Mouse (Mus musculus) CH12.LX (cell line): ENCODE measurements around the gene Fli1. TPM values are rescaled to one million over a fixed set of nuclear protein-coding genes. Genes with fewer than 3 reads are reported as not detected.

Experiments used
- DNase-seq: peaks from one replicate; pipeline ENCODE4 v3.0.0-alpha.2; 2013; ENCODE audit errors: extremely low read depth
- H3K27ac ChIP-seq: 2 replicates; pipeline ENCODE4 v1.5.1; 2012; ENCODE audit warnings: low read depth, mild to moderate bottlenecking, control low read depth, moderate library complexity; ENCODE audit not compliant: insufficient read depth
- H3K27me3 ChIP-seq: replicated peaks from 2 replicates; pipeline ENCODE3; 2012; ENCODE audit warnings: inconsistent platforms
- H3K36me3 ChIP-seq, 2 experiments: replicated peaks in 1 of 2; 2 replicates each; pipeline versions ENCODE3 to v1.6.1; 2012; ENCODE audit warnings: inconsistent platforms in 1 of 2, low read length in 1 of 2, mild to moderate bottlenecking in 1 of 2, mixed read lengths in 1 of 2, moderate library complexity in 1 of 2; ENCODE audit not compliant: control insufficient read depth in 1 of 2, insufficient read depth in 1 of 2
- H3K4me1 ChIP-seq, 2 experiments: 2 replicates each; pipeline ENCODE4 v1.6.1; 2012; ENCODE audit warnings: inconsistent platforms in 1 of 2, moderate library complexity in 1 of 2; ENCODE audit not compliant: insufficient read depth in 2 of 2, control insufficient read depth in 1 of 2
- H3K4me2 ChIP-seq: 2 replicates; pipeline ENCODE4 v1.6.1; 2012; ENCODE audit warnings: low read depth, mild to moderate bottlenecking, control low read depth; ENCODE audit not compliant: poor library complexity, insufficient read depth, severe bottlenecking
- H3K4me3 ChIP-seq, 3 experiments: fragments of 150-350 bp in 1 of 3; sonication (generic) in 1 of 3; replicated peaks in 1 of 3; 2 replicates each; pipeline versions ENCODE3 to v1.5.1; 2011 to 2012; ENCODE audit warnings: low read depth in 2 of 3, low read length in 2 of 3, mild to moderate bottlenecking in 2 of 3, moderate library complexity in 2 of 3, control low read depth in 1 of 3, improper control_type of control experiment in 1 of 3, inconsistent platforms in 1 of 3, mixed read lengths in 1 of 3; ENCODE audit not compliant: poor library complexity in 1 of 3
- H3K79me2 ChIP-seq: replicated peaks from 2 replicates; pipeline ENCODE4 v1.6.1; 2012; ENCODE audit warnings: mild to moderate bottlenecking, moderate library complexity; ENCODE audit not compliant: control insufficient read depth, poor library complexity, insufficient read depth, severe bottlenecking; ENCODE audit errors: extremely low read depth
- H3K9ac ChIP-seq: 2 replicates; pipeline ENCODE4 v1.6.1; 2012; ENCODE audit warnings: low read depth, mild to moderate bottlenecking, control low read depth, moderate library complexity; ENCODE audit not compliant: insufficient read depth
- H3K9me3 ChIP-seq: replicated peaks from 2 replicates; pipeline ENCODE3; 2012; ENCODE audit warnings: low read length, inconsistent platforms, mixed read lengths
- BHLHE40 ChIP-seq: IDR thresholded peaks from 2 replicates; pipeline ENCODE4 v1.6.1; 2011; ENCODE audit warnings: mild to moderate bottlenecking, low read depth, low read length, improper control_type of control experiment
- CHD1 ChIP-seq: IDR thresholded peaks from 2 replicates; pipeline ENCODE4 v1.6.1; 2012; ENCODE audit warnings: low read depth, low read length, improper control_type of control experiment, inconsistent platforms
- CHD2 ChIP-seq: IDR thresholded peaks from 2 replicates; pipeline ENCODE4 v1.6.1; 2011; ENCODE audit warnings: low read length, improper control_type of control experiment
- CTCF ChIP-seq, 2 experiments: IDR thresholded peaks in 1 of 2; conservative IDR thresholded peaks in 1 of 2; 2 replicates each; pipeline ENCODE4 v1.5.1; 2011 to 2012; ENCODE audit warnings: low read depth in 2 of 2, low read length in 2 of 2, improper control_type of control experiment in 1 of 2, inconsistent platforms in 1 of 2, mild to moderate bottlenecking in 1 of 2, moderate library complexity in 1 of 2
- E2F4 ChIP-seq: IDR thresholded peaks from 2 replicates; pipeline ENCODE4 v1.6.1; 2011; ENCODE audit warnings: low read depth, low read length, improper control_type of control experiment; ENCODE audit not compliant: insufficient replicate concordance
- EP300 ChIP-seq: IDR thresholded peaks from 2 replicates; pipeline ENCODE4 v1.6.1; 2011; ENCODE audit warnings: low read length, improper control_type of control experiment
- ETS1 ChIP-seq: conservative IDR thresholded peaks from 2 replicates; pipeline ENCODE4 v1.6.1; 2012; ENCODE audit warnings: low read depth, mild to moderate bottlenecking, inconsistent platforms, low read length, improper control_type of control experiment, moderate library complexity
- GABPA ChIP-seq: IDR thresholded peaks from 2 replicates; pipeline ENCODE4 v1.6.1; 2012; ENCODE audit warnings: low read depth, low read length, improper control_type of control experiment, inconsistent platforms; ENCODE audit not compliant: insufficient replicate concordance
- IRF4 ChIP-seq: IDR thresholded peaks from 2 replicates; pipeline ENCODE4 v1.6.1; 2014; ENCODE audit warnings: low read depth, mild to moderate bottlenecking, inconsistent platforms, low read length, improper control_type of control experiment
- KAT2A ChIP-seq: IDR thresholded peaks from 2 replicates; pipeline ENCODE4 v1.6.1; 2012; ENCODE audit warnings: low read length, improper control_type of control experiment, inconsistent platforms; ENCODE audit not compliant: insufficient replicate concordance
- MAFK ChIP-seq: IDR thresholded peaks from 2 replicates; pipeline ENCODE4 v1.6.1; 2011; ENCODE audit warnings: low read length, improper control_type of control experiment; ENCODE audit not compliant: insufficient replicate concordance
- MAX ChIP-seq: IDR thresholded peaks from 2 replicates; pipeline ENCODE4 v1.6.1; 2011; ENCODE audit warnings: low read length, improper control_type of control experiment
- MAZ ChIP-seq: IDR thresholded peaks from 2 replicates; pipeline ENCODE4 v1.6.1; 2012; ENCODE audit warnings: low read depth, mild to moderate bottlenecking, inconsistent platforms, low read length, improper control_type of control experiment, moderate library complexity
- MEF2A ChIP-seq: IDR thresholded peaks from 2 replicates; pipeline ENCODE4 v1.6.1; 2014; ENCODE audit warnings: low read depth, mild to moderate bottlenecking, inconsistent platforms, low read length, improper control_type of control experiment, borderline replicate concordance
- MXI1 ChIP-seq: IDR thresholded peaks from 2 replicates; pipeline ENCODE4 v1.6.1; 2011; ENCODE audit warnings: mild to moderate bottlenecking, low read depth, low read length, improper control_type of control experiment
- MYC ChIP-seq: IDR thresholded peaks from 2 replicates; pipeline ENCODE4 v1.6.1; 2011; ENCODE audit warnings: low read depth, mild to moderate bottlenecking, improper control_type of control experiment, low read length
- NRF1 ChIP-seq: IDR thresholded peaks from 2 replicates; pipeline ENCODE4 v1.6.1; 2014; ENCODE audit warnings: low read depth, mild to moderate bottlenecking, inconsistent platforms, low read length, improper control_type of control experiment, moderate library complexity
- PAX5 ChIP-seq: IDR thresholded peaks from 2 replicates; pipeline ENCODE4 v1.6.1; 2012; ENCODE audit warnings: low read length, inconsistent platforms, mixed read lengths
- POLR2A ChIP-seq: IDR thresholded peaks from 2 replicates; pipeline ENCODE4 v1.6.1; 2011; ENCODE audit warnings: low read depth, mild to moderate bottlenecking, improper control_type of control experiment, low read length
- POLR2AphosphoS2 ChIP-seq: IDR thresholded peaks from 2 replicates; pipeline ENCODE4 v1.6.1; 2011; ENCODE audit warnings: low read depth, low read length, improper control_type of control experiment
- RAD21 ChIP-seq: IDR thresholded peaks from 2 replicates; pipeline ENCODE4 v1.6.1; 2011; ENCODE audit warnings: low read depth, mild to moderate bottlenecking, low read length, improper control_type of control experiment, moderate library complexity
- SMC3 ChIP-seq: IDR thresholded peaks from 2 replicates; pipeline ENCODE4 v1.6.1; 2011; ENCODE audit warnings: low read depth, low read length, improper control_type of control experiment
- TBP ChIP-seq: conservative IDR thresholded peaks from 2 replicates; pipeline ENCODE4 v1.6.1; 2011; ENCODE audit warnings: low read depth, low read length, improper control_type of control experiment
- TCF12 ChIP-seq: IDR thresholded peaks from 2 replicates; pipeline ENCODE4 v1.6.1; 2014; ENCODE audit warnings: low read depth, mild to moderate bottlenecking, inconsistent platforms, low read length, improper control_type of control experiment
- UBTF ChIP-seq: IDR thresholded peaks from 2 replicates; pipeline ENCODE4 v1.6.1; 2012; ENCODE audit warnings: low read depth, mild to moderate bottlenecking, inconsistent platforms, low read length, improper control_type of control experiment, moderate library complexity
- USF1 ChIP-seq: IDR thresholded peaks from 2 replicates; pipeline ENCODE4 v1.6.1; 2014; ENCODE audit warnings: low read depth, mild to moderate bottlenecking, inconsistent platforms, low read length, improper control_type of control experiment
- USF2 ChIP-seq: conservative IDR thresholded peaks from 2 replicates; pipeline ENCODE4 v1.6.1; 2011; ENCODE audit warnings: low read depth, low read length, improper control_type of control experiment
- ZC3H11A ChIP-seq: IDR thresholded peaks from 2 replicates; pipeline ENCODE4 v1.6.1; 2012; ENCODE audit warnings: low read depth, mild to moderate bottlenecking, inconsistent platforms, low read length, improper control_type of control experiment
- ZMIZ1 ChIP-seq: IDR thresholded peaks from 2 replicates; pipeline ENCODE4 v1.6.1; 2012; ENCODE audit warnings: low read depth, mild to moderate bottlenecking, inconsistent platforms, low read length, improper control_type of control experiment
- ZNF384 ChIP-seq: IDR thresholded peaks from 2 replicates; pipeline ENCODE4 v1.6.1; 2012; ENCODE audit warnings: low read depth, low read length, improper control_type of control experiment, inconsistent platforms
- dilution Hi-C: fragments of 300-500 bp; cut with MboI; formaldehyde crosslinking; loops from 2 replicates; pipeline ENCODE4 v1.14.3; 2020; ENCODE audit warnings: low sequenced_read_pairs; ENCODE audit not compliant: extremely low pct_unique_long_range_greater_than_20kb, extremely low pct_ligation_motif_present
- in situ Hi-C: fragments of 300-500 bp; cut with MboI; formaldehyde crosslinking; loops from 3 replicates; pipeline ENCODE4 v1.14.3; 2019; ENCODE audit warnings: low sequenced_read_pairs, low pct_ligation_motif_present, low pct_unique_long_range_greater_than_20kb, mixed read lengths
- polyA plus RNA-seq: library from polyadenylated mRNA; unstranded; fragments of >175 nt; gene quantifications from 2 replicates; pipeline ENCODE4 v1.2.1, GENCODE M21; 2012; ENCODE audit warnings: low read depth; ENCODE audit not compliant: insufficient read length
- total RNA-seq, 2 experiments: library from RNA; depleted of rRNA; stranded (reverse); fragments of 300-350 nt in 1 of 2; fragments of >200 nt in 1 of 2; gene quantifications; 2 replicates each; pipeline ENCODE4 v1.2.3; 2012 to 2014

The Fli1 gene
- total and polyA plus RNA-seq, 3 experiments = 20.3 to 29.3 (median 20.8) TPM

- Histone ChIP-seq H3K4me1 (peaks cover 0 to 12% of the 10 kb centered on the region in 2 experiments; a peak in 2 of 4 replicates), H3K9ac (no peak overlapping the region), H3K27me3 (no peaks in the 10 kb centered on the region), H3K79me2 (no peaks in the 10 kb centered on the region), H3K9me3 (no peaks in the 10 kb centered on the region), H3K36me3 (no peaks in the 10 kb centered on the region), H3K4me2 (no peak overlapping the region), H3K27ac (no peak overlapping the region), H3K4me3 (no peak overlapping the region)
- no peak for TF ChIP-seq TBP
- TF ChIP-seq UBTF = no peak
- TF ChIP-seq CTCF (conservative IDR thresholded peaks at IDR 0.05 in 1 of 2, IDR thresholded peaks at IDR 0.05 in 1 of 2; ENCODE audit: low read depth in 2 of 2, low read length in 2 of 2) = no peak
- TF ChIP-seq E2F4 = no peak
- no peak for TF ChIP-seq IRF4
- no peak for TF ChIP-seq MEF2A
- no peak for TF ChIP-seq MYC
- no peak for TF ChIP-seq CHD2
- no peak for TF ChIP-seq MXI1
- no peak for TF ChIP-seq PAX5
- DNase-seq = no peak
- in situ Hi-C loops = loop anchor here (5.0 to 25.0 kb wide), 3 partner anchors 179 to 829 kb away; no protein-coding TSS in a partner anchor
- dilution Hi-C loops = no loop called here
Measured at GRCm38 (mm10) chr9:32408730-32409059, 134.0 kb downstream of the Fli1 start.

GRCm38 (mm10) chr9:32405191-32405925, 137.3 kb downstream of the Fli1 start:
- H3K4me1 ChIP-seq = peaks cover 0 to 22% of the 10 kb centered on the region in 2 experiments; a peak in 3 of 4 replicates
- in situ Hi-C loops = loop anchor here (5.0 to 25.0 kb wide), 3 partner anchors 182 to 832 kb away; no protein-coding TSS in a partner anchor

More at GRCm38 (mm10) chr9:32405191-32405925, 137.3 kb downstream of the Fli1 start:
- TF ChIP-seq TBP (no peak), USF2 (no peak), KAT2A (no peak), MAFK (no peak), TCF12 (no peak), NRF1 (no peak), ETS1 (no peak), RAD21 (peak; percentile 92), MYC (no peak), BHLHE40 (no peak), PAX5 (no peak), IRF4 (no peak), E2F4 (no peak), MEF2A (no peak), POLR2AphosphoS2 (no peak), MAX (no peak), POLR2A (no peak), GABPA (no peak), USF1 (no peak), UBTF (no peak), ZMIZ1 (no peak), SMC3 (peak; percentile 90), MAZ (no peak), CTCF (conservative IDR thresholded peaks at IDR 0.05 in 1 of 2, IDR thresholded peaks at IDR 0.05 in 1 of 2; ENCODE audit: low read depth in 2 of 2, low read length in 2 of 2) (peak; percentile 65 to 92), ZC3H11A (peak; percentile 78), CHD1 (no peak), ZNF384 (no peak), MXI1 (no peak), EP300 (no peak)
- no peak overlapping the region for H3K4me3 ChIP-seq
- no peaks in the 10 kb centered on the region for H3K36me3 ChIP-seq
- H3K27ac ChIP-seq = no peak overlapping the region
- H3K79me2 ChIP-seq = no peaks in the 10 kb centered on the region
- no peak overlapping the region for H3K4me2 ChIP-seq
- H3K9ac ChIP-seq = no peak overlapping the region
- dilution Hi-C loops = no loop called here
- DNase-seq = peak; percentile 64
- H3K9me3 ChIP-seq = no peaks in the 10 kb centered on the region
- no peaks in the 10 kb centered on the region for H3K27me3 ChIP-seq
